Mouse (Mus musculus) embryonic facial prominence, embryonic 12.5 days (tissue): ENCODE data around the gene Gnb1. TPM values are rescaled to one million over a fixed set of nuclear protein-coding genes. Genes with fewer than 3 reads are reported as not detected.

Experiments
- ATAC-seq: fragments of 200-750 bp; cut with Nextera tagmentation; 2 replicates; pipeline ENCODE4 v1.8.0; 2017; ENCODE audit not compliant: insufficient number of reproducible peaks, insufficient read depth, low FRiP score, low TSS enrichment
- H3K27ac ChIP-seq: fragments of 300-500 bp; sonication (generic); 2 replicates; pipeline ENCODE4 v1.5.1; 2016; ENCODE audit warnings: mild to moderate bottlenecking
- H3K27me3 ChIP-seq: fragments of 300-500 bp; sonication (generic); 2 replicates; pipeline ENCODE4 v1.6.1; 2016; ENCODE audit warnings: mild to moderate bottlenecking, moderate library complexity
- H3K36me3 ChIP-seq: fragments of 300-500 bp; sonication (generic); 2 replicates; pipeline ENCODE4 v1.6.1; 2016; ENCODE audit warnings: mild to moderate bottlenecking
- H3K4me1 ChIP-seq: fragments of 300-500 bp; sonication (generic); 2 replicates; pipeline ENCODE4 v1.6.1; 2016
- H3K4me2 ChIP-seq: fragments of 300-500 bp; sonication (generic); replicated peaks from 2 replicates; pipeline ENCODE4 v1.6.1; 2016; ENCODE audit warnings: mild to moderate bottlenecking, moderate library complexity
- H3K4me3 ChIP-seq: fragments of 300-500 bp; sonication (generic); 2 replicates; pipeline ENCODE4 v1.5.1; 2016; ENCODE audit warnings: mild to moderate bottlenecking
- H3K9ac ChIP-seq: fragments of 300-500 bp; sonication (generic); 2 replicates; pipeline ENCODE4 v1.6.1; 2016; ENCODE audit warnings: mild to moderate bottlenecking, moderate library complexity
- H3K9me3 ChIP-seq: fragments of 300-500 bp; sonication (generic); 2 replicates; pipeline ENCODE4 v1.6.1; 2016; ENCODE audit warnings: mild to moderate bottlenecking, moderate library complexity
- WGBS: fragments of 180-500 bp; shearing (Covaris S2); methylation state at CpG from one replicate; pipeline ENCODE4 v1.1.7; 2016; 5-methylcytosine and 5-hydroxymethylcytosine counted together
- polyA plus RNA-seq: library from polyadenylated mRNA; unstranded; fragments of >200 nt; fragmentation: Nextera tagmentation; extraction: Ambion mirVana; gene quantifications from 2 replicates; pipeline ENCODE4 v1.2.1, GENCODE M21; 2016

The Gnb1 gene
- polyA plus RNA-seq, 1 experiment from 2014 or later: 570 TPM

GRCm38 (mm10) chr4:155589356-155589755 is 98.2 kb downstream of the Gnb1 start:
- Histone ChIP-seq H3K27me3 (no peaks in the 10 kb centered on the region), H3K36me3 (peaks cover 61% of the 10 kb centered on the region), H3K9ac (no peak overlapping the region), H3K4me2 (no peak overlapping the region), H3K27ac (no peak overlapping the region), H3K9me3 (no peaks in the 10 kb centered on the region), H3K4me1 (no peaks in the 10 kb centered on the region), H3K4me3 (no peak overlapping the region)
- no peak for ATAC-seq
- 93% methylated on average over 5 of the region's 5 CpGs for WGBS

GRCm38 (mm10) chr4:155591012-155591719 is 100.0 kb downstream of the Gnb1 start:
- Histone ChIP-seq H3K4me3 (no peak overlapping the region), H3K36me3 (peaks cover 43% of the 10 kb centered on the region), H3K9me3 (no peaks in the 10 kb centered on the region), H3K27ac (no peak overlapping the region), H3K4me1 (no peaks in the 10 kb centered on the region), H3K9ac (no peak overlapping the region), H3K4me2 (no peak overlapping the region), H3K27me3 (no peaks in the 10 kb centered on the region)
- 82% methylated on average over 7 of the region's 7 CpGs for WGBS
- no peak for ATAC-seq

- Histone ChIP-seq H3K4me1 (no peaks in the 10 kb centered on the region), H3K9me3 (no peaks in the 10 kb centered on the region), H3K27ac (no peak overlapping the region), H3K4me2 (no peak overlapping the region), H3K4me3 (no peak overlapping the region), H3K27me3 (no peaks in the 10 kb centered on the region), H3K9ac (no peak overlapping the region), H3K36me3 (peaks cover 18% of the 10 kb centered on the region)
- WGBS: 63% methylated on average over 1 of the region's 1 CpGs
- ATAC-seq: no peak
Measured at GRCm38 (mm10) chr4:155593780-155594179, 102.6 kb downstream of the Gnb1 start.

GRCm38 (mm10) chr4:155595777-155596176 is 104.6 kb downstream of the Gnb1 start:
- H3K27ac ChIP-seq: no peak overlapping the region
- no peak for ATAC-seq
- no peaks in the 10 kb centered on the region for H3K27me3 ChIP-seq
- no peaks in the 10 kb centered on the region for H3K9me3 ChIP-seq
- WGBS: 83% methylated on average over 3 of the region's 3 CpGs
- no peak overlapping the region for H3K9ac ChIP-seq
- H3K4me2 ChIP-seq: no peak overlapping the region
- no peak overlapping the region for H3K4me3 ChIP-seq
- H3K4me1 ChIP-seq: no peaks in the 10 kb centered on the region
- H3K36me3 ChIP-seq: no peaks in the 10 kb centered on the region

- WGBS: 88% methylated on average over 5 of the region's 5 CpGs
- no peak overlapping the region for H3K27ac ChIP-seq
Measured at GRCm38 (mm10) chr4:155596606-155597005, 105.4 kb downstream of the Gnb1 start.

GRCm38 (mm10) chr4:155598536-155598935 is 107.4 kb downstream of the Gnb1 start:
- H3K27me3 ChIP-seq: no peaks in the 10 kb centered on the region
- H3K4me3 ChIP-seq: no peak overlapping the region
- no peak overlapping the region for H3K9ac ChIP-seq
- 0 out of 2 replicates have a peak, but pooled peaks cover 3% of the 10 kb centered on the region for H3K36me3 ChIP-seq
- ATAC-seq: no peak
- peaks cover 9% of the 10 kb centered on the region for H3K4me1 ChIP-seq
- H3K27ac ChIP-seq: no peak overlapping the region
- no peak overlapping the region for H3K4me2 ChIP-seq
- WGBS: 16% methylated on average over 20 of the region's 20 CpGs
- no peaks in the 10 kb centered on the region for H3K9me3 ChIP-seq

More at GRCm38 (mm10) chr4:155596606-155597005, 105.4 kb downstream of the Gnb1 start:
- no peak overlapping the region for H3K9ac ChIP-seq
- no peak for ATAC-seq
- no peak overlapping the region for H3K4me3 ChIP-seq
- H3K27me3 ChIP-seq: no peaks in the 10 kb centered on the region
- no peaks in the 10 kb centered on the region for H3K4me1 ChIP-seq
- H3K4me2 ChIP-seq: no peak overlapping the region
- no peaks in the 10 kb centered on the region for H3K36me3 ChIP-seq
- H3K9me3 ChIP-seq: no peaks in the 10 kb centered on the region

GRCm38 (mm10) chr4:155599901-155600825 is 109.0 kb downstream of the Gnb1 start:
- peak overlapping the region; percentile 86 for H3K4me2 ChIP-seq
- H3K27ac ChIP-seq: peak overlapping the region; percentile 98
- peak overlapping the region; percentile 98 for H3K4me3 ChIP-seq
- no peak overlapping the region for H3K9ac ChIP-seq
- H3K36me3 ChIP-seq: 0 out of 2 replicates have a peak, but pooled peaks cover 8% of the 10 kb centered on the region
- 85% methylated on average over 11 of the region's 11 CpGs for WGBS
- H3K4me1 ChIP-seq: peaks cover 9% of the 10 kb centered on the region
- no peaks in the 10 kb centered on the region for H3K9me3 ChIP-seq
- ATAC-seq: no peak
- H3K27me3 ChIP-seq: no peaks in the 10 kb centered on the region

- H3K27me3 ChIP-seq: no peaks in the 10 kb centered on the region
- peak; percentile 95 for ATAC-seq
- H3K4me2 ChIP-seq: peak within 1 kb of the TSS; percentile 86
- H3K9ac ChIP-seq: peak within 1 kb of the TSS; percentile 91
- H3K9me3 ChIP-seq: no peaks in the 10 kb centered on the region
- H3K27ac ChIP-seq: peak within 1 kb of the TSS; percentile 98
- H3K4me3 ChIP-seq: peak within 1 kb of the TSS; percentile 98
- H3K36me3 ChIP-seq: 0 out of 2 replicates have a peak, but pooled peaks cover 13% of the 10 kb centered on the region
- H3K4me1 ChIP-seq: peaks cover 9% of the 10 kb centered on the region
- 1% methylated on average over 64 of the region's 65 CpGs for WGBS
Measured at GRCm38 (mm10) chr4:155601091-155601996, 110.2 kb downstream of the Gnb1 start, which contains the start of gene Slc35e2. Gene Slc35e2 (plus strand): TSS chr4:155601416.

GRCm38 (mm10) chr4:155601997-155602456 is 110.9 kb downstream of the Gnb1 start:
- no peak for ATAC-seq
- H3K4me1 ChIP-seq: peaks cover 9% of the 10 kb centered on the region
- no peaks in the 10 kb centered on the region for H3K27me3 ChIP-seq
- H3K9me3 ChIP-seq: no peaks in the 10 kb centered on the region
- H3K27ac ChIP-seq: peak overlapping the region; percentile 98
- peak overlapping the region; percentile 86 for H3K4me2 ChIP-seq
- H3K9ac ChIP-seq: peak overlapping the region; percentile 91
- H3K4me3 ChIP-seq: peak overlapping the region; percentile 98
- 0 out of 2 replicates have a peak, but pooled peaks cover 17% of the 10 kb centered on the region for H3K36me3 ChIP-seq
- 2% methylated on average over 31 of the region's 31 CpGs for WGBS

GRCm38 (mm10) chr4:155602753-155603152 is 111.6 kb downstream of the Gnb1 start:
- ATAC-seq: no peak
- H3K27me3 ChIP-seq: no peaks in the 10 kb centered on the region
- H3K4me1 ChIP-seq: peaks cover 9% of the 10 kb centered on the region
- whole genome bisulfite sequencing: 92% methylated on average over 1 of the region's 1 CpGs
- H3K36me3 ChIP-seq: 0 out of 2 replicates have a peak, but pooled peaks cover 17% of the 10 kb centered on the region
- H3K4me2 ChIP-seq: peak overlapping the region; percentile 86
- H3K27ac ChIP-seq: no peak overlapping the region
- no peaks in the 10 kb centered on the region for H3K9me3 ChIP-seq
- H3K4me3 ChIP-seq: peak overlapping the region; percentile 98
- H3K9ac ChIP-seq: no peak overlapping the region

GRCm38 (mm10) chr4:155603801-155604200 is 112.6 kb downstream of the Gnb1 start:
- no peak for ATAC-seq
- H3K27ac ChIP-seq: no peak overlapping the region
- H3K36me3 ChIP-seq: 0 out of 2 replicates have a peak, but pooled peaks cover 17% of the 10 kb centered on the region
- no peaks in the 10 kb centered on the region for H3K27me3 ChIP-seq
- H3K4me2 ChIP-seq: no peak overlapping the region
- 96% methylated on average over 6 of the region's 6 CpGs for WGBS
- peaks cover 9% of the 10 kb centered on the region for H3K4me1 ChIP-seq
- H3K9ac ChIP-seq: no peak overlapping the region
- no peak overlapping the region for H3K4me3 ChIP-seq
- no peaks in the 10 kb centered on the region for H3K9me3 ChIP-seq
